Mouse (Mus musculus) C2C12 (cell line): ENCODE measurements around the gene Lhx2.

Experiments
- CTCF ChIP-seq: IDR thresholded peaks from one replicate; pipeline ENCODE4 v1.5.1; 2011; ENCODE audit not compliant: control insufficient read depth, insufficient read depth, insufficient read length
- MAX ChIP-seq: IDR thresholded peaks from one replicate; pipeline ENCODE4 v1.6.1; 2011; ENCODE audit warnings: mild to moderate bottlenecking, control low read depth
- MYOD1 ChIP-seq: IDR thresholded peaks from one replicate; pipeline ENCODE4 v1.6.1; 2011; ENCODE audit warnings: low read depth; ENCODE audit not compliant: control insufficient read depth, insufficient read length

- TF ChIP-seq CTCF, result no peak
- no peak for TF ChIP-seq MAX
- TF ChIP-seq MYOD1, result no peak
These were observed 39.9 kb downstream of the Lhx2 start for GRCm38 (mm10) chr2:38378849-38379545.
